Mouse (Mus musculus): ENCODE measurements around the gene Hivep3.

DNA sequence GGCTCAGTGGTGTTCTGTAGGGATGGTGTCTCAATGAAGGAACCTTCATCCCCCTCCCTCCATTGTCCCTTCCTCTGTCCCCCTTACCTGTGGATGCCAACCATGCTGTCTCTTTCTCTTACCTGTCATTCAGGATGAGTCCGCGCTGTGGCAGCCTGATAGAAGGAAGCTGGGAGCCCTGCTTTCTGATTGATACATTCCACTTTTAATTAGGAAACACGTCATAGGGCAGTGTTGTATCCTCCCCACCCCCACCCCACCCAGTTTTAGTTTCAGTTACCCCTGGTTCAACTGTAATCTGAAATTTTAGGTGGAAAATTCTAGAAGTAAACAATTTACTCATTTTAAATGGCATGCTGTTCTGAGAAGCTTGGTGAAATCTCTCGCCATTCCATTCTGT lies 173.5 kb downstream of the Hivep3 start:
- TF ChIP-seq CTCF (IDR thresholded peaks at IDR 0.05; ENCODE audit: borderline replicate concordance, control insufficient read depth, extremely low read depth, insufficient read depth, low read length, poor library complexity) (no peak), POLR2A (IDR thresholded peaks at IDR 0.05; ENCODE audit: control insufficient read depth, extremely low read depth, insufficient read depth, low read length, poor library complexity) (no peak)

All from thymus, adult 2 months (tissue).